Mouse (Mus musculus): ENCODE data around the gene Mical3. TPM values are rescaled to one million over a fixed set of nuclear protein-coding genes. Genes with fewer than 3 reads are reported as not detected.

Gene Mical3
- polyA plus RNA-seq, 1 experiment from 2014 or later: 11.7 TPM

DNA sequence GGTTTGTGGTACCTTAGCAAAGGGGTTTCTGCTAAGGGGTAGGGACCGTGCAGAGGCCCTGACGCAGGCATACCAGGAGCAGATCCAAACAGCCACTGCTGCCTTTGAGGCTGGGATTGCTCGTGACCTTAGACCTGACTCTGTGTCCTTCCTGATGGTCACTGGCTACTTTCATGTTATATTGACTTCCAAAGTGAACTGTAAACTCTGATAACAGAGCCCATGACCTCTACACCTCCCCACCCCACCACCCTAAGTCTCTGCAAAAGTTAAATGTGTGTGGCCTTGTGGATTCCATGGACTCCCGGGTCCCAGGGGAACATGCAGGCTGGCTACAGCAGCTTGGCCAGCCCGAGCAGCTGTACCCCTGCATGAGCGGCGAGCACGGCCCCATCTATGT, 34.4 kb downstream of the Mical3 start:
- Histone ChIP-seq H3K9me3 (no peaks in the 10 kb centered on the region), H3K27me3 (replicated peaks) (no peaks in the 10 kb centered on the region), H3K9ac (no peak overlapping the region), H3K36me3 (no peaks in the 10 kb centered on the region), H3K4me3 (replicated peaks) (no peak overlapping the region), H3K27ac (no peak overlapping the region), H3K4me2 (no peak overlapping the region), H3K4me1 (peaks cover 7% of the 10 kb centered on the region; the same call in 1 of the 2 replicates)
- ATAC-seq (ENCODE audit: insufficient read depth, low FRiP score, low read depth): no peak
- WGBS: 90% methylated on average over 8 of the region's 8 CpGs

DNA sequence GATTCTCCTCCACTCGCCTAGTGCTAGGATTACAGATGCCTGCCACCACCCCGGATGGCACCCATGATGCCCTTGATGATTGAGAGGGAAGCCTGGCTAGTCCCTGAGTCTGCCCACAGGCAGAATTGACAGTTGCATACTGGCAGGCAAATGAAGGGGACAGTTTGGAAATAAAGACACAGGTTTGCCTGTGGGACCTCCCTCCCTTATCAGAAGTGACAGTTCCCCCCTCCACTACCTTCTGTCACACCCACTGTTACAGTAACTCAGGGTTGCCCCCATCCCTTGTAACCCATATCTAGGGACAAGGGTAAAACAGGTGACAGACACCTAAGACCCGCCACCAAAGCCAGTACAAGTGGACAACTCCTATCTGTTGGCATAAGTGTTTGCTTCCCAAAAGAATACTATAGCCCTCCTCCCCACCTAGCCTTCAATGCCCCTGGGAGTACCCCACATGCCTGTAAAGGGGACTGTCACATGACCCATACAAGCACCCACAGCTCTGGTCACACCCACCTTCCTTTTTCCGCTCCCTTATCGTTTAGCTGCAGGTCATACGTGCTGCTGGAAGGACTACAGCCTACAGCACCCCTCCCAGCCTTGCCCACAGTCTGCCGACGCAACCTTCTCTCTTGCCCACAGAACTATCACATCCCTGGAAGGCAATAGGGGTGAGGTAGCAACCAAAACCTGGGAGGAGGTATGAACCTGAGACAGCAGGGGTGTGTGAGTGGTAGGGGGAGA, 37.0 kb downstream of the Mical3 start:
- no peak overlapping the region for H3K4me2 ChIP-seq
- no peaks in the 10 kb centered on the region; the same call in 1 of the 2 replicates for H3K36me3 ChIP-seq
- H3K27me3 ChIP-seq (replicated peaks): no peaks in the 10 kb centered on the region
- H3K4me3 ChIP-seq (replicated peaks): no peak overlapping the region
- ATAC-seq (ENCODE audit: insufficient read depth, low FRiP score, low read depth): peak; percentile 94
- 73% methylated on average over 8 of the region's 8 CpGs for WGBS
- H3K27ac ChIP-seq: no peak overlapping the region
- H3K4me1 ChIP-seq: peaks cover 6% of the 10 kb centered on the region; the same call in 1 of the 2 replicates
- no peaks in the 10 kb centered on the region for H3K9me3 ChIP-seq
- no peak overlapping the region for H3K9ac ChIP-seq

DNA sequence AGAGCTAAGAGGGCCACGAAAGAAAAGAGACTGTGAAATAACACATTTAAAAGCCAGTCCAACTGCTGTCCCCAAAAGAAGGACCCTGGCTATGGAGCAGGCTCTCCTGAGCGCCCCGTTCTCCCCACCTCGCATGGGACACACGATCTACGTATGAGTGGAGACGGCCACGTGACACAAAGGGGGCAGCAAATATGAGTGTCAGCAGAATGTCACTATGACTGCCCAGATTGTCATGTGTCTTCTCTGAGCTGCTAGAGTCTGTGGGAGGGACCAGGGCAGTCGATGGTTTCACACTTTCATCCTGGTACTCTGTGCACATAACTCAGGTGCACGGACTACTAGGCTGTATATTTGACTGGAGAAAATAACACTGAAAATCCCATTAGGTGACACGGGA, 40.0 kb downstream of the Mical3 start:
- Histone ChIP-seq H3K27me3 (replicated peaks) (no peaks in the 10 kb centered on the region), H3K36me3 (no peaks in the 10 kb centered on the region; the same call in 1 of the 2 replicates), H3K4me2 (no peak overlapping the region), H3K4me1 (peaks cover 10% of the 10 kb centered on the region; the same call in 1 of the 2 replicates), H3K4me3 (replicated peaks) (no peak overlapping the region), H3K9ac (no peak overlapping the region), H3K9me3 (no peaks in the 10 kb centered on the region), H3K27ac (no peak overlapping the region)
- 86% methylated on average over 11 of the region's 11 CpGs for WGBS
- no peak for ATAC-seq (ENCODE audit: insufficient read depth, low FRiP score, low read depth)

DNA sequence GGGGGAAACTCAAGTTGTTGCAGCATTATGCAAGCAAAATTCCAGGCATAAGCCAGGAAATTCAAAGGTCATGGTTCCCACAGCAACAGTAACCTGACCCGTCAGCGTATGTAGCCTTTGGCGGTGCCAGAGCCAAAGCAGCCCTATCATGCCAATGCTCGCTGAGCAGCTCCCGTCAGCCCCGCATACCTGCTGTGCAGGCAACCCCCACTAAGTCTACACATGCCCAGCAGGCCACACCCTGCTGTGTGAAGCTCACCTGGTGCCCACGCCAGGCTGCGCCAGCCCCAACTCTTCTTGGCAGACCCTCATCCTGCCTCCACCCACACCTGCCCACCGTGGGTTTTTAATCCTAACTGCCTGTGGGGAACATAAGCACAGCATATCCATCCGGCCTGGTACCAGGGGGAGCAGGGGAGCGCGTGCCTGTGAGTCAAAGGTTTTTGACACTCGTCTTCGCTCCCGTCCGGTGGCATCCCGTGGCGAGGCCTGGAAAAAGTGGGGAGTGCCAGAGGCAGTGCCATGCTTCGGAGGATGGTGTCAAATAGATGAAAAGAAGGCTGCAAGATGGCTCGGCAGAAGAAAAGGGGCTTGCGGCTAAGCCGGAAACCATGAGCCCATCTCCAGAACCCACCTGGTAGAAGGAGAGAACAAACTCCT, 43.1 kb downstream of the Mical3 start:
- WGBS: 68% methylated on average over 22 of the region's 22 CpGs
- peak; percentile 65 for ATAC-seq (ENCODE audit: insufficient read depth, low FRiP score, low read depth)
- Histone ChIP-seq H3K27me3 (replicated peaks) (no peaks in the 10 kb centered on the region), H3K36me3 (no peaks in the 10 kb centered on the region; the same call in 1 of the 2 replicates), H3K4me3 (replicated peaks) (no peak overlapping the region), H3K4me1 (peaks cover 24% of the 10 kb centered on the region), H3K27ac (peak overlapping the region; percentile 31; the same call in 1 of the 2 replicates), H3K9ac (no peak overlapping the region), H3K4me2 (no peak overlapping the region), H3K9me3 (no peaks in the 10 kb centered on the region)

DNA sequence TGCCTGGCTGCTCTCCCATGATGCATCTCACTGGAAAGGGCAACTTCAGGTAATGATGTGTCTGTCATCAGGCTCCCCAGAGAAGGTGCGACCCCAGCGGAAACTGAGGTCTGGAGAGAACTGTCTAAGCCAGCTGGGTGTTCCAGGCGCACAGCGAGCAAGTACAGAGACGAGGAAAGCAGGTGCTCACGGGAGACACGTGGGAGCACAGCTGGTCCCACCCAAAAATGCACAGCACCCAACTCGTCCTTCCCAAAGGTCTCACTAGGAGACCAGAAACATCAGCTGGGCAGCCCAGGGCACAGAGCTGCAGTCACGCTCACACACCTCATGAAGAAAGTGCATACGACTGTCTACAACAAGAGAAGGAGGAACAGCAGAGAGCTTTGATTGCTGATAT, 43.7 kb downstream of the Mical3 start:
- Histone ChIP-seq H3K27ac (peak overlapping the region; percentile 31; the same call in 1 of the 2 replicates), H3K36me3 (no peaks in the 10 kb centered on the region; the same call in 1 of the 2 replicates), H3K4me1 (peaks cover 24% of the 10 kb centered on the region), H3K27me3 (replicated peaks) (no peaks in the 10 kb centered on the region), H3K9ac (no peak overlapping the region), H3K4me2 (no peak overlapping the region), H3K9me3 (no peaks in the 10 kb centered on the region), H3K4me3 (replicated peaks) (no peak overlapping the region)
- 65% methylated on average over 10 of the region's 10 CpGs for WGBS
- no peak for ATAC-seq (ENCODE audit: insufficient read depth, low FRiP score, low read depth)

DNA sequence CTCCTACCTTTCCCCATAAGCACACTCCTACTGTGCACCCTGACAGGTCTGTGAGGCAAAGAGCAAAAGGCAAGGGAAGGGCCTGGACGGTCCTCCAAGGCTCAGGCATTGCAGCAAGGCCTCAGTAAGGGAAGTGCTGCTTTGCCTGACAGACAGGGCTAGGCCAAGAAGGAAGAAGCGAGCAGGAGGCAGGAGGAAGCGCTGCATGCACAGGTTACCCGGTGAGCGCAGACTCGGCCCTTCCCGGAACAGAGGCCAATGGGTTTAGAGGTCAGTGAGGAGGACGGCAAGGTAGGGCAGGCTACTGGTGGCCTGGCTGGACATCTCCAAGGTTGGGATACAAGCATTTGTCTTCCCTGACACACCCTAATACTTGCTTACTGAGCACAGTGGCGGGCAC, 44.6 kb downstream of the Mical3 start:
- peaks cover 30% of the 10 kb centered on the region for H3K4me1 ChIP-seq
- no peaks in the 10 kb centered on the region for H3K27me3 ChIP-seq (replicated peaks)
- no peak overlapping the region for H3K4me2 ChIP-seq
- ATAC-seq (ENCODE audit: insufficient read depth, low FRiP score, low read depth): no peak
- no peak overlapping the region for H3K4me3 ChIP-seq (replicated peaks)
- H3K9me3 ChIP-seq: no peaks in the 10 kb centered on the region
- H3K9ac ChIP-seq: no peak overlapping the region
- H3K27ac ChIP-seq: no peak overlapping the region
- H3K36me3 ChIP-seq: no peaks in the 10 kb centered on the region; the same call in 1 of the 2 replicates
- 87% methylated on average over 9 of the region's 9 CpGs for WGBS

DNA sequence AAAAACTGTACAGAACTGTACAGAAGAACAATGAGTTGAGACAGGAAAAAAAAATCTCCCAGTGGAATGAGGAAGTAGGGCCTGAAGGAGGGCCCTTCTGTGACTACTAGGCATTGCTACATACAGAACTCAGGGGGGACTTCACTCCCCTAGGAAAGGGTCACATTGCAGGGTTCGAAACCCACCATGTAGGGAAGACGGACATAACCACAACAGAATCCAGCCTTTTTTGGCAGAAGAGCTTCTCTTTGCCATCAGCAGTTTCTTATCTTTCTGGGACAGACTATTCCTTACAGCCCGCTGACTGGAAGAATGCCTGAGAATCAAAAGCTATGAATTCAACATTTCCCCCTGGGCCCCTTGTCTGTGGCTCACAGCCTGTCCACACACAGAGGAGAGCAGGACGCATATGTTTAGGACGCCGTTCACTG, 46.7 kb downstream of the Mical3 start:
- Histone ChIP-seq H3K27me3 (replicated peaks) (no peaks in the 10 kb centered on the region), H3K36me3 (no peaks in the 10 kb centered on the region), H3K9me3 (no peaks in the 10 kb centered on the region), H3K9ac (no peak overlapping the region), H3K4me1 (peaks cover 31% of the 10 kb centered on the region), H3K27ac (no peak overlapping the region; the same call in 1 of the 2 replicates), H3K4me2 (no peak overlapping the region), H3K4me3 (replicated peaks) (no peak overlapping the region)
- 65% methylated on average over 6 of the region's 6 CpGs for WGBS
- no peak for ATAC-seq (ENCODE audit: insufficient read depth, low FRiP score, low read depth)

DNA sequence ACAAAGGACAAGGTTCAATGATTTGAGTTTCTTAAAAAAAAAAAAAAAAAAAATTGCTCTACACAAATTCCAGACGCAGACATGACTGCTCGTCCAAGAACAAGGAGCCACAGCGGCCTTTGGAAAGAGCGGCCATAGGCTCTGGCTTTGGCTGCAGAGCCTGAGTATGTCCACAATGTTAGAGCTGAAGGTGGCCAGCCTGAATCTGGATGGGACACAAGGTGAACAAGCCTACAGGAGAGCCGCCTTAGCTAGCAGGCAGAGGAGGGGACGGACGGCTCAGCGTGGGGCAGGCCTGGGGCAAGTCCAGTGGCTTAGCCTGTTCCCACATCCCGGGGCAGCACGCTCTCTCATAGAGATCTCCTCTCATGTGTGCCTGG, 48.7 kb downstream of the Mical3 start:
- no peak for ATAC-seq (ENCODE audit: insufficient read depth, low FRiP score, low read depth)
- 81% methylated on average over 10 of the region's 10 CpGs for WGBS
- no peak overlapping the region for H3K27ac ChIP-seq

DNA sequence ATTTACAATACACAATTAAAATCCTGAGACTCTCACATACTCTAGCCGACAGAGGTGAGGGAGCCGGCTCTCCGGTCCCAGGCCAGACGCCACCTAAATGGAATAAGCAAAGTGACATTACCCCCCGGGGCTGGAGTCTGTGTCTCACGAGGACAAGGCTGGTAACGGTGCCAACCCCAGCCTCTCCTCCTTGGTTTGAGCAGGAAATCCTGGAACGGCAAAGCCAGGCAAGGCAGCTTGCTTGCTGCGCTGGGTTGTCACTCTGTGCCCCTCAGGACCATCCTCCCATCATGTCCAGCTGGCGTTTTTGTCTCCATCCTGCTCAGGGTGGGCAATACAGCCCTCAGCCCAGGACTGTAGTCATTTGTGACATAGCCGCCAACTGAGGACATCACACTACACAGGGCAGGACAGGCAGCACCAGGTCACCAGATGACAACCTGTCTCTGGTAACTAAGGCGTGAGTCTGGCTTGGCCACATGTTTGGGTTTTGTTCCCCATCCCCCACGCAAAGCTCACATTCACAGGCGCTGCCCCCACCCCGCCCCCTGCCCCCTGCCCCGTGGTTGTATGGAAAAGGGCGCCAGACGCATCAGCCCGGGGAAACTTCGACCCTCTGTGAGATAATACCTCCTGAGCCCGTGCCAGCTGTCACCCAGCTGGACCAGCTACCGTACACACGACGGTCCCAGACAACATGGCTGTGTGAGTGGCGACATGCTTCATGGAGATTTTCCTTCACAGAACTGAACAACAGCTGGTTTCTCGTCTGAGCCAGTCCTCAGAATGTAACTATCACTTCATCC, 49.3 kb downstream of the Mical3 start:
- Histone ChIP-seq H3K27me3 (replicated peaks) (no peaks in the 10 kb centered on the region), H3K9ac (no peak overlapping the region), H3K4me2 (no peak overlapping the region), H3K36me3 (no peaks in the 10 kb centered on the region), H3K4me1 (peaks cover 21% of the 10 kb centered on the region; the same call in 1 of the 2 replicates), H3K4me3 (replicated peaks) (no peak overlapping the region), H3K9me3 (no peaks in the 10 kb centered on the region), H3K27ac (no peak overlapping the region)
- 57% methylated on average over 26 of the region's 26 CpGs for WGBS
- ATAC-seq (ENCODE audit: insufficient read depth, low FRiP score, low read depth): no peak

More for the DNA sequence above, 48.7 kb downstream of the Mical3 start:
- Histone ChIP-seq H3K9me3 (no peaks in the 10 kb centered on the region), H3K9ac (no peak overlapping the region), H3K27me3 (replicated peaks) (no peaks in the 10 kb centered on the region), H3K4me2 (no peak overlapping the region), H3K36me3 (no peaks in the 10 kb centered on the region), H3K4me3 (replicated peaks) (no peak overlapping the region), H3K4me1 (peaks cover 24% of the 10 kb centered on the region)

DNA sequence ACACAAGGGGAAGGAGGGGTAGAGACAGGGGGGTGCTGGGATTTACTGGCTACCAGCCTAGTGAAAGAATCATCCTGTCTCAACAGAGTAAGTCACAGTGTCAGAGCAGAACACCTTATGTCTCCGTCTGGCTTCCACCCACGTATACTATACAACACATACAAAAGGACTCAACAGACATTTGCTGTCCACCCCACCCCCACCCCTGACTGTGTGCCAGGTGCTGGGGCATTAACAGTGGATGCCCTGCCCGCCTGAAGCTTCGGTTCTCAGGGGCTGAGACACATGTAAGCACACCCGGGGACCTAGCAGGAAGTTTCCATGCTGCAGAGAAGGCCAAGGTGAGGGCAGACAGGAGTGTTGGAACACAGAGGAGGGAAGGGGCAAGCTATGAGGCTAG, 52.6 kb downstream of the Mical3 start:
- no peak overlapping the region for H3K27ac ChIP-seq
- WGBS: 74% methylated on average over 5 of the region's 5 CpGs
- H3K4me2 ChIP-seq: no peak overlapping the region
- H3K9ac ChIP-seq: no peak overlapping the region
- H3K27me3 ChIP-seq (replicated peaks): no peaks in the 10 kb centered on the region
- H3K36me3 ChIP-seq: no peaks in the 10 kb centered on the region
- peaks cover 7% of the 10 kb centered on the region; the same call in 1 of the 2 replicates for H3K4me1 ChIP-seq
- no peaks in the 10 kb centered on the region for H3K9me3 ChIP-seq
- H3K4me3 ChIP-seq (replicated peaks): no peak overlapping the region
- no peak for ATAC-seq (ENCODE audit: insufficient read depth, low FRiP score, low read depth)

DNA sequence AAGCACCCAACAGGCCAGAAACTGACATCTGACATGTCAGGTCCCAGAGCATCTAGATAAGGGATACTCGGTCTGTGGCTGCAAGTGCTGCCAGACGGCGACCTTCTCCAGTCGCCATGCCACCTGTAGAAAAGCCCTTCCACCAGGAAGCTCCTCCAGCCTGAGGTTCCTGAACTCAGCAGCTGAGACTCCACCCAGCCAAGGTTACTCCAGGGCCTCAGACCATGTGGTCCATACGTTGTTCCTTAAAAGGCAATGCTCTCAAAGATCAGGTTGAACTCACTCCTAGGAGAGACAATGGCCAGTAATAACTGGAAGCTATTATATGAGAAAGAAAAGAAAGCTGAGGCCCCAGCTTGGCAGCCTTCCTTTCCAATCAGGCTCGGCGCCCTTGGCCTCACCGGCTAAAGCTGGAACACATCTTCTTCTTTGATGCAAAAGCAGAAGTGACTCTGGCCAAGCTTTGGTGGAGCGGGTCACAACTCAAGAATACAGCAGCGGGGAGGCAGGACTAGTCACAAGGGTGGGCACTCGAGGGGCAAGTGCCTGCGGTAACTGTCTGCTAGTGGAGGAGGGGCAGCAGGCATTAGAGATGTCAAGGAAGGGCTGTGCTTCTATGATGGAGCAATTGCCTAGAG, 53.8 kb downstream of the Mical3 start:
- ATAC-seq (ENCODE audit: insufficient read depth, low FRiP score, low read depth): no peak
- peaks cover 7% of the 10 kb centered on the region; the same call in 1 of the 2 replicates for H3K4me1 ChIP-seq
- no peak overlapping the region for H3K27ac ChIP-seq
- H3K9ac ChIP-seq: no peak overlapping the region
- H3K27me3 ChIP-seq (replicated peaks): no peaks in the 10 kb centered on the region
- H3K4me3 ChIP-seq (replicated peaks): no peak overlapping the region
- no peaks in the 10 kb centered on the region for H3K36me3 ChIP-seq
- no peaks in the 10 kb centered on the region for H3K9me3 ChIP-seq
- H3K4me2 ChIP-seq: no peak overlapping the region
- 77% methylated on average over 12 of the region's 12 CpGs for WGBS

Data from stomach, embryonic 15.5 days (tissue).